Mouse (Mus musculus) megakaryocyte, adult 5-6 weeks (primary cell): ENCODE results near the gene H2-DMa. TPM values are rescaled to one million over a fixed set of nuclear protein-coding genes. Genes with fewer than 3 reads are reported as not detected.

Experiments used
- ATAC-seq: 2 replicates; pipeline ENCODE4 v1.8.0; 2016; ENCODE audit warnings: mild to moderate bottlenecking, inconsistent platforms; ENCODE audit not compliant: poor library complexity, severe bottlenecking
- total RNA-seq, 2 experiments: library from RNA; stranded (forward) in 1 of 2; stranded (reverse) in 1 of 2; fragments of 153-499, 151-499 nt in 1 of 2; fragments of 221-1000, 200-1000 nt in 1 of 2; gene quantifications; 2 replicates each; pipeline versions ENCODE4 v1.2.3 to v1.2.4; 2015 to 2017

Gene H2-DMa
- total RNA-seq, 2 experiments from 2014 or later = 152 to 172 TPM

- ATAC-seq = no peak
These were observed 4.2 kb downstream of the H2-DMa start for GRCm38 (mm10) chr17:34123518-34123917.

- ATAC-seq = no peak
These were observed 5.3 kb downstream of the H2-DMa start for GRCm38 (mm10) chr17:34124649-34125048.

GRCm38 (mm10) chr17:34126826-34127420 lies 7.6 kb downstream of the H2-DMa start:
- ATAC-seq = no peak

- ATAC-seq = peak; percentile 78
These were observed 8.1 kb downstream of the H2-DMa start for GRCm38 (mm10) chr17:34127475-34127874.

GRCm38 (mm10) chr17:34128264-34128937 lies 9.1 kb downstream of the H2-DMa start:
- ATAC-seq = no peak

GRCm38 (mm10) chr17:34128944-34129791 lies 9.8 kb downstream of the H2-DMa start:
- ATAC-seq = no peak

GRCm38 (mm10) chr17:34130073-34130947 lies 11.0 kb downstream of the H2-DMa start:
- ATAC-seq = no peak

- ATAC-seq = no peak
These were observed 12.6 kb downstream of the H2-DMa start for GRCm38 (mm10) chr17:34131911-34132310.

GRCm38 (mm10) chr17:34133289-34133688 lies 13.9 kb downstream of the H2-DMa start:
- no peak for ATAC-seq

GRCm38 (mm10) chr17:34134451-34134850 lies 15.1 kb downstream of the H2-DMa start:
- no peak for ATAC-seq

GRCm38 (mm10) chr17:34135297-34136224 lies 16.2 kb downstream of the H2-DMa start:
- ATAC-seq = peak; percentile 99

- no peak for ATAC-seq
These were observed 18.3 kb downstream of the H2-DMa start for GRCm38 (mm10) chr17:34137601-34138000.

GRCm38 (mm10) chr17:34138655-34139054 lies 19.3 kb downstream of the H2-DMa start:
- ATAC-seq = no peak

- no peak for ATAC-seq
These were observed 20.1 kb downstream of the H2-DMa start for GRCm38 (mm10) chr17:34139416-34139815.

- ATAC-seq = no peak
These were observed 20.9 kb downstream of the H2-DMa start for GRCm38 (mm10) chr17:34140240-34140639.

GRCm38 (mm10) chr17:34141448-34141847 lies 22.1 kb downstream of the H2-DMa start:
- ATAC-seq = no peak

- peak; percentile 38 for ATAC-seq
These were observed 23.2 kb downstream of the H2-DMa start for GRCm38 (mm10) chr17:34142456-34143010.

- peak; percentile 83 for ATAC-seq
These were observed 23.7 kb downstream of the H2-DMa start, which contains the start of gene H2-DMb2 for GRCm38 (mm10) chr17:34143033-34143432. Gene H2-DMb2 (plus strand): TSS chr17:34143307.

- no peak for ATAC-seq
These were observed 24.1 kb downstream of the H2-DMa start for GRCm38 (mm10) chr17:34143461-34143860.
